In genomic region chr16:91769911-91770310, GRCm38 (mm10) we compare ENCODE assay signal across 13 mouse cellular contexts. TPM values are rescaled to one million over a fixed set of nuclear protein-coding genes. Genes with fewer than 3 reads are reported as not detected.
DNase-seq lines count a peak whose midpoint lies in the region; ATAC-seq and TF ChIP-seq lines count a peak whose summit lies in the region.
"Had no signal": no experiment of that assay in that cellular context is flagged by ENCODE, and none has a peak within 500 bp of the region (broad histone marks: within the 10 kb centered on the region; RNA-seq: fewer than 3 reads in every experiment).

No protein-coding gene starts in this region.

- H3K4me3 ChIP-seq in forebrain, embryonic 12.5 days (replicated peaks) = no peak overlapping the region
- H3K4me3 ChIP-seq in forebrain, embryonic 10.5 days = no peak overlapping the region
- no peak overlapping the region for H3K4me3 ChIP-seq in forebrain, embryonic 15.5 days
- H3K4me3 ChIP-seq in midbrain, embryonic 13.5 days (replicated peaks) = no peak overlapping the region
- no peak overlapping the region for H3K4me3 ChIP-seq in thymus, adult 2 months (ENCODE audit: control insufficient read depth, insufficient read depth, low read length)
- H3K4me3 ChIP-seq: liver, embryonic 13.5 days had no signal

- no peaks in the 10 kb centered on the region for H3K36me3 ChIP-seq in forebrain, embryonic 12.5 days (replicated peaks)
- no peaks in the 10 kb centered on the region for H3K36me3 ChIP-seq in forebrain, embryonic 10.5 days (replicated peaks)
- H3K36me3 ChIP-seq in forebrain, embryonic 15.5 days = no peaks in the 10 kb centered on the region
- H3K36me3 ChIP-seq in midbrain, embryonic 13.5 days = no peaks in the 10 kb centered on the region
- H3K36me3 ChIP-seq in thymus, adult 2 months (ENCODE audit: control insufficient read depth, insufficient read depth, low read length) = no peaks in the 10 kb centered on the region
- H3K36me3 ChIP-seq: liver, embryonic 13.5 days had no signal

- H3K4me2 ChIP-seq in forebrain, embryonic 12.5 days = no peak overlapping the region
- no peak overlapping the region for H3K4me2 ChIP-seq in forebrain, embryonic 15.5 days (replicated peaks)
- H3K4me2 ChIP-seq in midbrain, embryonic 13.5 days (replicated peaks) = no peak overlapping the region
- H3K4me2 ChIP-seq: liver, embryonic 13.5 days had no signal

- no peak for TF ChIP-seq POLR2A in thymus, adult 2 months (IDR thresholded peaks at IDR 0.05; ENCODE audit: control insufficient read depth, extremely low read depth, insufficient read depth, low read length, poor library complexity)

- no peak for DNase-seq in forebrain, embryonic 10.5 days (ENCODE audit: extremely low spot score, low spot score)
- DNase-seq in cerebellum, adult 11-12 months = peak; percentile 75
- DNase-seq in gastrocnemius, adult 8-10 months (ENCODE audit: low spot score in 2 of 2) = no peak
- no peak for DNase-seq in thymus, adult 2 months
- no peak for DNase-seq in urinary bladder, postnatal 36 days (ENCODE audit: low spot score in 2 of 2)
- DNase-seq: adrenal gland, postnatal 10 days; liver, embryonic 13.5 days; lung, postnatal 10 days; right cerebral cortex, postnatal 14 days had no signal

- peak overlapping the region; percentile 69; the same call in 1 of the 2 replicates for H3K27ac ChIP-seq in forebrain, embryonic 12.5 days
- no peak overlapping the region for H3K27ac ChIP-seq in forebrain, embryonic 10.5 days
- H3K27ac ChIP-seq in forebrain, embryonic 15.5 days (replicated peaks) = peak overlapping the region; percentile 58
- H3K27ac ChIP-seq in midbrain, embryonic 13.5 days = peak overlapping the region; percentile 79
- H3K27ac ChIP-seq in thymus, adult 2 months (ENCODE audit: control insufficient read depth, insufficient read depth, low read length) = no peak overlapping the region
- H3K27ac ChIP-seq: liver, embryonic 13.5 days had no signal

- H3K27me3 ChIP-seq in forebrain, embryonic 12.5 days = no peaks in the 10 kb centered on the region
- no peaks in the 10 kb centered on the region for H3K27me3 ChIP-seq in forebrain, embryonic 10.5 days (ENCODE audit: poor library complexity, severe bottlenecking)
- H3K27me3 ChIP-seq in forebrain, embryonic 15.5 days = no peaks in the 10 kb centered on the region
- no peaks in the 10 kb centered on the region for H3K27me3 ChIP-seq in midbrain, embryonic 13.5 days
- H3K27me3 ChIP-seq in thymus, adult 2 months (ENCODE audit: control insufficient read depth, insufficient read depth, low read length) = no peaks in the 10 kb centered on the region
- H3K27me3 ChIP-seq: liver, embryonic 13.5 days had no signal

- no peak for ATAC-seq in forebrain, embryonic 12.5 days (ENCODE audit: low FRiP score)
- no peak for ATAC-seq in forebrain, embryonic 15.5 days (replicated peaks)
- 0 out of 2 replicates have a peak, but pooled peaks have one; percentile 24 for ATAC-seq in midbrain, embryonic 13.5 days
- ATAC-seq: inflammation-experienced regulatory T-cells, adult 6 months had no signal

- peaks cover 40% of the 10 kb centered on the region for H3K4me1 ChIP-seq in forebrain, embryonic 12.5 days
- H3K4me1 ChIP-seq in forebrain, embryonic 10.5 days = peaks cover 32% of the 10 kb centered on the region
- H3K4me1 ChIP-seq in forebrain, embryonic 15.5 days = peaks cover 51% of the 10 kb centered on the region
- H3K4me1 ChIP-seq in midbrain, embryonic 13.5 days (replicated peaks) = peaks cover 68% of the 10 kb centered on the region
- no peaks in the 10 kb centered on the region for H3K4me1 ChIP-seq in thymus, adult 2 months (replicated peaks; ENCODE audit: control insufficient read depth, insufficient read depth, low read length)

- H3K9me3 ChIP-seq in forebrain, embryonic 12.5 days = no peaks in the 10 kb centered on the region
- no peaks in the 10 kb centered on the region for H3K9me3 ChIP-seq in forebrain, embryonic 10.5 days
- no peaks in the 10 kb centered on the region for H3K9me3 ChIP-seq in forebrain, embryonic 15.5 days
- H3K9me3 ChIP-seq in midbrain, embryonic 13.5 days = no peaks in the 10 kb centered on the region
- H3K9me3 ChIP-seq: liver, embryonic 13.5 days had no signal

- no peak overlapping the region for H3K9ac ChIP-seq in forebrain, embryonic 12.5 days
- H3K9ac ChIP-seq in forebrain, embryonic 15.5 days (replicated peaks) = no peak overlapping the region
- H3K9ac ChIP-seq in midbrain, embryonic 13.5 days (replicated peaks) = 0 out of 2 replicates have a peak overlapping the region, but pooled peaks have one; percentile 21
- H3K9ac ChIP-seq: liver, embryonic 13.5 days had no signal

- WGBS in forebrain, embryonic 12.5 days = 79% methylated on average over 5 of the region's 5 CpGs
- 83% methylated on average over 5 of the region's 5 CpGs for WGBS in forebrain, embryonic 10.5 days
- WGBS in forebrain, embryonic 15.5 days = 59% methylated on average over 5 of the region's 5 CpGs
- 77% methylated on average over 5 of the region's 5 CpGs for WGBS in midbrain, embryonic 13.5 days
- WGBS in thymus, adult 2 months = 97% methylated on average over 5 of the region's 5 CpGs

- TF ChIP-seq CTCF in thymus, adult 2 months (IDR thresholded peaks at IDR 0.05; ENCODE audit: borderline replicate concordance, control insufficient read depth, extremely low read depth, insufficient read depth, low read length, poor library complexity) = no peak

RNA-seq across cellular contexts. Expression of gene Itsn1, which starts 40.8 kb away (rescaled TPM):
- 65.4 and 71.4 TPM in 2 replicates for polyA plus RNA-seq in forebrain, embryonic 12.5 days (2016; fragmentation: Nextera tagmentation; extraction: Ambion mirVana)
- 38.7 and 40.7 TPM in 2 replicates for polyA plus RNA-seq in forebrain, embryonic 10.5 days (2016; fragmentation: Nextera tagmentation; extraction: Ambion mirVana)
- polyA plus RNA-seq in forebrain, embryonic 15.5 days (2015; fragmentation: Nextera tagmentation; extraction: Ambion mirVana) = 82.5 and 86.7 TPM in 2 replicates
- polyA plus RNA-seq in midbrain, embryonic 13.5 days (2015; fragmentation: Nextera tagmentation; extraction: Ambion mirVana) = 61.6 and 62.7 TPM in 2 replicates
- total RNA-seq in gastrocnemius, adult 8-10 months (2022) = 10 to 100 TPM; 64.0 to 77.0 (median 70.7) TPM
- polyA plus RNA-seq in thymus, adult 2 months (2012; rRNA removed) = 8.9 and 12.9 TPM in 2 replicates

RNA-seq across cellular contexts. Expression of gene Cryzl1, which starts 41.1 kb away (rescaled TPM):
- polyA plus RNA-seq in forebrain, embryonic 12.5 days (2016; fragmentation: Nextera tagmentation; extraction: Ambion mirVana) = 76.7 and 79.5 TPM in 2 replicates
- polyA plus RNA-seq in forebrain, embryonic 10.5 days (2016; fragmentation: Nextera tagmentation; extraction: Ambion mirVana) = 61.5 and 67.1 TPM in 2 replicates
- polyA plus RNA-seq in forebrain, embryonic 15.5 days (2015; fragmentation: Nextera tagmentation; extraction: Ambion mirVana) = 111 and 118 TPM in 2 replicates
- 103 and 110 TPM in 2 replicates for polyA plus RNA-seq in midbrain, embryonic 13.5 days (2015; fragmentation: Nextera tagmentation; extraction: Ambion mirVana)
- total RNA-seq in gastrocnemius, adult 8-10 months (2022) = 10 to 100 TPM; 13.2 to 19.2 (median 15.8) TPM
- 19.1 and 21.7 TPM in 2 replicates for polyA plus RNA-seq in thymus, adult 2 months (2012; rRNA removed)

Comparison
In these comparisons a context has a peak if more than half of its experiments do, and no peak if none do; other contexts are left out.
1. H3K27ac ChIP-seq: peak in forebrain, embryonic 12.5 days (single experiment), forebrain, embryonic 15.5 days (single experiment) and midbrain, embryonic 13.5 days (single experiment); none in forebrain, embryonic 10.5 days (single experiment) and thymus, adult 2 months (single experiment).